Mouse (Mus musculus): ENCODE measurements around the gene Olfr671. TPM values are rescaled to one million over a fixed set of nuclear protein-coding genes. Genes with fewer than 3 reads are reported as not detected.
"Not testable (repeated sequence)": the region's sequence is repeated elsewhere in the genome, so short reads cannot be mapped to it uniquely, and the experiment has no call there.

Gene Olfr671
- polyA plus RNA-seq (2014; fragmentation: Nextera tagmentation; extraction: Ambion mirVana) = not detected in 2 replicates

DNA sequence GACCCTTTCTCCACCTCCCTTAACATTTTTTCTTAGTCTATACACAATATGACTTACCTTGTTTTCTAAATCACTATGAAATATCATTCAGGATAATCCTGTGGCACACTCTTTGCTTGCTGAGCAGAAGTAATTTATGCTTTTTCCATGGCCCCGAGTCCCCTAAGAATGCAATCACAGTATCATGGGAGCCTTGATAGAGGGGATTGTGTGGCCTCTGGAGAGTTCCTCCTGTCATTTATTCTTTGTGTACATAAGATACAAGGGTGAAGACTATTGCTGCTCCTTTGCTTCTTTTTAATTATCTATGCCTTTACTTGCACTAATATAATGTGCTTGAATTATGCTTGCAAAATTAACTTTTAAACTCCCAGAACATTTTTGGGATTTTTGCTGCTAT, at the start of gene Olfr671:
Gene Olfr671 (minus strand): TSS at position 101 of the 400 bp plus-strand sequence.
- no peaks in the 10 kb centered on the region for H3K27me3 ChIP-seq (ENCODE audit: control insufficient read depth, insufficient read depth, low read length)
- WGBS = 75% methylated on average over 1 of the region's 1 CpGs
- no peak within 1 kb of the TSS for H3K4me2 ChIP-seq (ENCODE audit: low read depth, low read length)
- no peaks in the 10 kb centered on the region for H3K4me1 ChIP-seq (ENCODE audit: control insufficient read depth, insufficient read depth, low read length)
- no peaks in the 10 kb centered on the region for H3K36me3 ChIP-seq (replicated peaks; ENCODE audit: control insufficient read depth, insufficient read depth, low read depth, low read length)
- no peaks in the 10 kb centered on the region for H3K9me3 ChIP-seq (replicated peaks; ENCODE audit: control insufficient read depth, low read length)
- H3K27ac ChIP-seq (replicated peaks; ENCODE audit: low read depth, low read length) = no peak within 1 kb of the TSS
- H3K4me3 ChIP-seq (ENCODE audit: low read depth, low read length) = no peak within 1 kb of the TSS
- ATAC-seq (replicated peaks; ENCODE audit: insufficient number of reproducible peaks, low FRiP score, low TSS enrichment, low read depth) (no peak), DNase-seq (ENCODE audit: low spot score) (no peak)
- H3K9ac ChIP-seq (replicated peaks; ENCODE audit: low read length) = no peak within 1 kb of the TSS

DNA sequence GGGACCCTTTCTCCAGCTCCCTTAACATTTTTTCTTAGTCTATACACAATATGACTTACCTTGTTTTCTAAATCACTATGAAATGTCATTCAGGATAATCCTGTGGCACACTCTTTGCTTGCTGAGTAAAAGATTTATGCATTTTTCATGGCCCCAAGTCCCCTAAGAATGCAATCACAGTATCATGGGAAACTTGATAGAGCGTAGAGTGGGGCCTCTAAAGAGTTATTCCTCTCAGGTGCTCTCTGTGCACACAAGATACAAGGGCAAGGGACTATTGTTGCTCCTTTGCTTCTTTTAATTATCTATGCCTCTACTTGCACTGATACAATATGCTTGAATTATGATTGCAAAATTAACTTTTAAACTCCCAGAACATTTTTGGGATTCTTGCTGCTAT, 49.4 kb upstream of the Olfr671 start, which contains the start of gene Olfr675:
Gene Olfr675 (minus strand): TSS at position 101 of the 400 bp plus-strand sequence.
- no peak within 1 kb of the TSS for H3K27ac ChIP-seq (replicated peaks; ENCODE audit: low read depth, low read length)
- 76% methylated on average over 1 of the region's 1 CpGs for WGBS
- no peak within 1 kb of the TSS for H3K4me2 ChIP-seq (ENCODE audit: low read depth, low read length)
- H3K9me3 ChIP-seq (replicated peaks; ENCODE audit: control insufficient read depth, low read length) = no peaks in the 10 kb centered on the region
- no peak within 1 kb of the TSS for H3K4me3 ChIP-seq (ENCODE audit: low read depth, low read length)
- no peaks in the 10 kb centered on the region for H3K36me3 ChIP-seq (replicated peaks; ENCODE audit: control insufficient read depth, insufficient read depth, low read depth, low read length)
- ATAC-seq (replicated peaks; ENCODE audit: insufficient number of reproducible peaks, low FRiP score, low TSS enrichment, low read depth) (no peak), DNase-seq (ENCODE audit: low spot score) (no peak)
- no peaks in the 10 kb centered on the region for H3K4me1 ChIP-seq (ENCODE audit: control insufficient read depth, insufficient read depth, low read length)
- no peak within 1 kb of the TSS for H3K9ac ChIP-seq (replicated peaks; ENCODE audit: low read length)
- H3K27me3 ChIP-seq (ENCODE audit: control insufficient read depth, insufficient read depth, low read length) = no peaks in the 10 kb centered on the region

DNA sequence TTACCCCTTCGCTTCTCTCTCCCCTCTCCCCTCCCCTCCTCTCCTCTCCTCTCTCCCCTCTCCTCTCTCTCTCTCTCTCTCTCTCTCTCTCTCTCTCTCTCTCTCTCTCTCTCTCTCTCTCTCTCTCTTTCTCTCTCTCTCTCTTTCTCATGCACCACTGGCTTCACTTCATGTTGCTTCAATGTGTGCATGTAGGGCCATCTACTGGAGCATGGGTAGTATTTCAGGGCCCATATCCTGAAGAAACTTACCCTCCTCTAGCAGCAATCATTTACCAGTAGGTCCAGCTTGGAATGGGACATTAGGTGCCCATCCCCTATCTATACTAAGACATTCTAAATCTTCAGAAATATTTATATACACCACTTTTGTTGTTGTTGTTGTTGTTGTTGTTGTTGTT, 43.6 kb upstream of the Olfr671 start:
- no peaks in the 10 kb centered on the region for H3K27me3 ChIP-seq (ENCODE audit: control insufficient read depth, insufficient read depth, low read length)
- no peaks in the 10 kb centered on the region for H3K9me3 ChIP-seq (replicated peaks; ENCODE audit: control insufficient read depth, low read length)
- no peak overlapping the region for H3K4me3 ChIP-seq (ENCODE audit: low read depth, low read length)
- no peak overlapping the region for H3K9ac ChIP-seq (replicated peaks; ENCODE audit: low read length)
- H3K4me2 ChIP-seq (ENCODE audit: low read depth, low read length) = no peak overlapping the region
- ATAC-seq (replicated peaks; ENCODE audit: insufficient number of reproducible peaks, low FRiP score, low TSS enrichment, low read depth) (no peak), DNase-seq (ENCODE audit: low spot score) (no peak)
- 67% methylated on average over 1 of the region's 1 CpGs for WGBS
- no peak overlapping the region for H3K27ac ChIP-seq (replicated peaks; ENCODE audit: low read depth, low read length)
- no peaks in the 10 kb centered on the region for H3K36me3 ChIP-seq (replicated peaks; ENCODE audit: control insufficient read depth, insufficient read depth, low read depth, low read length)
- no peaks in the 10 kb centered on the region for H3K4me1 ChIP-seq (ENCODE audit: control insufficient read depth, insufficient read depth, low read length)

DNA sequence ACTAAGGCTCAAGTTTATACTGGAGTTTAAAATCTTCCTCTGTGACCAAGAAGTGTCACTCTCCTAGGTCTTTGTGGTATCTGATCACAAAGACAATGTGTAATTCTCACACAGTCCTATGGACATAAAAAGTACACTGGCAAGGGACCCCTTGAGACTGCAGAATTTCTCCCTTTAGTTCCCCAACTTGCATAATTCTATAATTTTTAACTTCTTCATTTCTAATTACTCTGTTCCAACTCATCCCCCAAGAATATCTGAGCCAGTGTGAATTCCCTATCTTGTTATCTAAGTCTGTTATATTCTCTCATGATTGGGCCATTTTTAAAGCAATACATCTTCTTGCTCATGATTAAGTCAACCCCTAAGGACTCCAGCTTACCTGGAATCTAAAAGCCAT, 23.0 kb upstream of the Olfr671 start, which contains the start of gene Olfr672:
Gene Olfr672 (minus strand): TSS at position 101 of the 400 bp plus-strand sequence.
- Histone ChIP-seq H3K4me1 (ENCODE audit: control insufficient read depth, insufficient read depth, low read length) (no peaks in the 10 kb centered on the region), H3K4me3 (ENCODE audit: low read depth, low read length) (no peak within 1 kb of the TSS), H3K27ac (replicated peaks; ENCODE audit: low read depth, low read length) (no peak within 1 kb of the TSS), H3K36me3 (replicated peaks; ENCODE audit: control insufficient read depth, insufficient read depth, low read depth, low read length) (no peaks in the 10 kb centered on the region), H3K4me2 (ENCODE audit: low read depth, low read length) (no peak within 1 kb of the TSS), H3K9ac (replicated peaks; ENCODE audit: low read length) (no peak within 1 kb of the TSS), H3K27me3 (ENCODE audit: control insufficient read depth, insufficient read depth, low read length) (no peaks in the 10 kb centered on the region), H3K9me3 (replicated peaks; ENCODE audit: control insufficient read depth, low read length) (no peaks in the 10 kb centered on the region)
- DNase-seq (ENCODE audit: low spot score) = no peak
- ATAC-seq (replicated peaks; ENCODE audit: insufficient number of reproducible peaks, low FRiP score, low TSS enrichment, low read depth) = no peak

DNA sequence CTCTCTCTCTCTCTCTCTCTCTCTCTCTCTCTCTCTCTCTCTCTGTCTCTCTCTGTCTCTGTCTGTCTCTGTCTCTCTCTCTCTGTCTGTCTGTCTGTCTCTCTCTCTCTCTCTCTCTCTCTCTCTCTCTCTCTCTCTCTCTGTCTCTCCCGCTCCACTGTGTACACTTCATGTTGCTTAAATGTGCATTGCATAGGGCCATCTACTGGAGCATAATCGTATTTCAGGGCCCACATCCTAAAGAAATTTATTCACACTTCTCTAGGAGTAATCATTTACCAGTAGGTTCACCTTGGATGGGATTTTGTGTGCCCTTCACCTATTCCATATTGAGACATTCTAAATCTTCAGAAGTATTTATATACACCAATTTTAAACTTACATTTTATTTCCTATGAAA, 6.4 kb downstream of the Olfr671 start:
- H3K4me1 ChIP-seq (ENCODE audit: control insufficient read depth, insufficient read depth, low read length); H3K36me3 ChIP-seq (replicated peaks; ENCODE audit: control insufficient read depth, insufficient read depth, low read depth, low read length); ATAC-seq (replicated peaks; ENCODE audit: insufficient number of reproducible peaks, low FRiP score, low TSS enrichment, low read depth); H3K4me3 ChIP-seq (ENCODE audit: low read depth, low read length); DNase-seq (ENCODE audit: low spot score); H3K27me3 ChIP-seq (ENCODE audit: control insufficient read depth, insufficient read depth, low read length); H3K4me2 ChIP-seq (ENCODE audit: low read depth, low read length); H3K9ac ChIP-seq (replicated peaks; ENCODE audit: low read length); H3K27ac ChIP-seq (replicated peaks; ENCODE audit: low read depth, low read length); H3K9me3 ChIP-seq (replicated peaks; ENCODE audit: control insufficient read depth, low read length): not testable (repeated sequence)
- WGBS = 80% methylated on average over 2 of the region's 2 CpGs

DNA sequence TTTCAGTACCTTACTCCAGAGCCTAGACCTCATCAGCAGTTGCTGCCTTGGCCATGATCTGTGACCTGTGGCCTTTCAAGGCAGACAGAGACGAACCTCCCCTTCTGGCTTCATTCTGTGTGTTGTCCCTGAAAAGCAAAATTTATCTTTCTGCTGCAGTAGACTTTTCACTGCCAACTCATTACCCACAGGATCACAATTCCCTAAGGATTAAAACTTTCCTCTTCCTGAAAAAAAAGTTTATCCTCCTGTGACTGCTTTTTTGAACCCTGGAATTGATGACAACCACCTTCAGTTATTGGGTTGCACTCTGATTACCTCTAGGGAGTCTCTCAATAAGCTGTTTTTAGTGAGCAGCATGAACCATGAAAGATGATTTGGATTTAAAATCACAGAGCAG, 16.4 kb downstream of the Olfr671 start, which contains the start of gene Olfr670:
Gene Olfr670 (minus strand): TSS at position 101 of the 400 bp plus-strand sequence.
- H3K4me2 ChIP-seq (ENCODE audit: low read depth, low read length) = no peak within 1 kb of the TSS
- ATAC-seq (replicated peaks; ENCODE audit: insufficient number of reproducible peaks, low FRiP score, low TSS enrichment, low read depth) (no peak), DNase-seq (ENCODE audit: low spot score) (no peak)
- H3K36me3 ChIP-seq (replicated peaks; ENCODE audit: control insufficient read depth, insufficient read depth, low read depth, low read length) = no peaks in the 10 kb centered on the region
- H3K9me3 ChIP-seq (replicated peaks; ENCODE audit: control insufficient read depth, low read length) = no peaks in the 10 kb centered on the region
- H3K9ac ChIP-seq (replicated peaks; ENCODE audit: low read length) = no peak within 1 kb of the TSS
- H3K27ac ChIP-seq (replicated peaks; ENCODE audit: low read depth, low read length) = no peak within 1 kb of the TSS
- no peaks in the 10 kb centered on the region for H3K4me1 ChIP-seq (ENCODE audit: control insufficient read depth, insufficient read depth, low read length)
- WGBS = 59% methylated on average over 1 of the region's 1 CpGs
- no peak within 1 kb of the TSS for H3K4me3 ChIP-seq (ENCODE audit: low read depth, low read length)
- H3K27me3 ChIP-seq (ENCODE audit: control insufficient read depth, insufficient read depth, low read length) = no peaks in the 10 kb centered on the region

DNA sequence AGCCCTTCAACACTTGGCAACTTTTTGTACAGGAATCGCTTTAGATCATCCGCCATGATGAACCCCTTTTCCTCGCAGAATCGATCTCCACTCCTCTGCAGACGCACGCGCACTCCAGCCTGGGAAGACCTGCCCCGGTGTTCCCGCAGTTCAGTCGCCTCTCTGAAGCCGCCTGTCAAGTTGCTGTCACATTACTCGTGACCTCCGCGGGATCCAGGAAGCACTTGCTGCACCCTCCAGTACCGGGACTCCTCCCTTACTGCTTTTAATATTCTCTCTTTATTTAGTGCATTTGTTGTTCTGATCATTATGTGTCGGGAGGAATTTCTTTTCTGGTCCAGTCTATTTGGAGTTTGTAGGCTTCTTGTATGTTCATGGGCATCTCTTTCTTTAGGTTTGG, 28.7 kb downstream of the Olfr671 start:
- H3K4me1 ChIP-seq (ENCODE audit: control insufficient read depth, insufficient read depth, low read length); H3K9me3 ChIP-seq (replicated peaks; ENCODE audit: control insufficient read depth, low read length); H3K4me3 ChIP-seq (ENCODE audit: low read depth, low read length); H3K27ac ChIP-seq (replicated peaks; ENCODE audit: low read depth, low read length); H3K9ac ChIP-seq (replicated peaks; ENCODE audit: low read length); DNase-seq (ENCODE audit: low spot score); ATAC-seq (replicated peaks; ENCODE audit: insufficient number of reproducible peaks, low FRiP score, low TSS enrichment, low read depth); H3K4me2 ChIP-seq (ENCODE audit: low read depth, low read length); H3K36me3 ChIP-seq (replicated peaks; ENCODE audit: control insufficient read depth, insufficient read depth, low read depth, low read length); H3K27me3 ChIP-seq (ENCODE audit: control insufficient read depth, insufficient read depth, low read length): not testable (repeated sequence)
- WGBS = 90% methylated on average over 16 of the region's 16 CpGs

DNA sequence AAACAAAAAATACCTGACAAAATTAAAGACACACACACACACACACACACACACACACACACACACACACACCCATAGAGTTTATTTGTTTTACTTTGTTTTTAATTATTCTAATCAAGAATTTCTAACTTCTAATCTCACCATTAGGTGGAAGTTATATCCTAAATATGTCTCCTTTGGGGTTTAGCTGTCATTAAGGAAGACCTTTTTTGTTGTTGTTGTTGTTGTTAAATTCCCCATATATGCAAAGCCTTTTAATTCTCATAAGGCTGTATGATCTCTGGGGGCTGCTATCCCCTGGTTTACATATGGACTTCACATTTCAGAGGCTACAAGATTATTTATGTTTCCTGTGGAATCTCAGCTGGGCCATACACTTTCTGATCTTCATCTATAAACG, 45.0 kb downstream of the Olfr671 start, which contains the start of gene Olfr669:
Gene Olfr669 (plus strand): TSS at position 301 of the 400 bp plus-strand sequence.
- ATAC-seq (replicated peaks; ENCODE audit: insufficient number of reproducible peaks, low FRiP score, low TSS enrichment, low read depth) = no peak
- no peak within 1 kb of the TSS for H3K4me3 ChIP-seq (ENCODE audit: low read depth, low read length)
- H3K36me3 ChIP-seq (replicated peaks; ENCODE audit: control insufficient read depth, insufficient read depth, low read depth, low read length) = no peaks in the 10 kb centered on the region
- no peak within 1 kb of the TSS for H3K4me2 ChIP-seq (ENCODE audit: low read depth, low read length)
- no peak within 1 kb of the TSS for H3K9ac ChIP-seq (replicated peaks; ENCODE audit: low read length)
- no peaks in the 10 kb centered on the region for H3K9me3 ChIP-seq (replicated peaks; ENCODE audit: control insufficient read depth, low read length)
- H3K27ac ChIP-seq (replicated peaks; ENCODE audit: low read depth, low read length) = no peak within 1 kb of the TSS
- DNase-seq (ENCODE audit: low spot score) = no peak
- H3K27me3 ChIP-seq (ENCODE audit: control insufficient read depth, insufficient read depth, low read length) = no peaks in the 10 kb centered on the region
- H3K4me1 ChIP-seq (ENCODE audit: control insufficient read depth, insufficient read depth, low read length) = no peaks in the 10 kb centered on the region
- WGBS = 90% methylated on average over 1 of the region's 1 CpGs

All from embryonic facial prominence, embryonic 11.5 days (tissue).